Mouse (Mus musculus) left cerebral cortex, adult 18-20 months (tissue): ENCODE measurements around the gene Gm20517. TPM values are rescaled to one million over a fixed set of nuclear protein-coding genes. Genes with fewer than 3 reads are reported as not detected.

Experiments used
- DNase-seq, 2 experiments: peaks; one replicate each; pipeline ENCODE4 v3.0.0; 2021 to 2022; ENCODE audit warnings: low spot score in 2 of 2, mixed read lengths in 1 of 2
- total RNA-seq, 2 experiments: library from RNA; stranded (reverse); gene quantifications; 2 replicates each; pipeline ENCODE4 v1.2.3; 2021

The Gm20517 gene
- total RNA-seq, 2 experiments from 2014 or later = 3.3 to 8.3 TPM

GRCm38 (mm10) chr17:47672311-47673111 is 61.1 kb downstream of the Gm20517 start:
- peak; percentile 35 to 60 for DNase-seq

DNA sequence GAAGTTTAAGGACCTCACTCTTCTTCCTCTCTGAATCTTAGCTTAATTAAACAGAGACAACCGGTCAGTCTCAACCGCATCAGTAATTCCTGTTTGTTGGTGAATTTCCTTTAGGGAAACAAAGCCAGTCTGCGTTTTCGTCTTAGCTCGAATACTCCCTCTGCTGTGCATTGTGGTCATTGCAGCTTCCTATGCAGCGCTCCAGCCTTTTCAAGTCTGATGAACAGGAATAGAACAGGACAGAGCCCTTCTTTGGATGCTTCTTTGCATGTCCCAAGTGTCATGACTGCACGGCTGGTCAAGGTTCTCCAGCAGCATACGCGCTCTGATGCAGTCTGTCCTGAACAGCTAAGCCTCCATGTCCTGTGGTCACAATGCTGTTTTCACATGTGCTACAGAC is 65.2 kb downstream of the Gm20517 start:
- DNase-seq = peak; percentile 76 to 82

- no peak for DNase-seq
These were observed 66.8 kb downstream of the Gm20517 start for GRCm38 (mm10) chr17:47678238-47678637.

- no peak for DNase-seq
These were observed 67.3 kb downstream of the Gm20517 start for GRCm38 (mm10) chr17:47678702-47679101.

DNA sequence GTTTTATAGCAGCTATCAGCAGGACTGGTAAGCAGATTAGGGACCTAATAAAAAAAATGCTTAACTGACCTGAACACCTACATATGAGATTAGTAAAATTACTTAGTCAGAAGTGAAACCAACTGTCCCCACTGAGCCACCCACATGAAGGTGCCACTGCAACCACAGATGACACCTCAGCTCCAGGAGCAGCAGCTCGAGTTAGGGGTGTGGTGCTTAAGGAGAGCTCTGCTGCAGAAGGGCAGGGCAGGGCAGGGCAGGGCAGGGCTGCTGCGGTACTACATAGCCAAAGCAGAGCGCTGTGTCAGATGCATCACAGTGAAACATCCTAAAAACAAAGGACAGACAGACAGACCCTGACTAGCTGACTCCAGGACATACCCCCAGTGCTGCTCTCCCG is 71.4 kb downstream of the Gm20517 start:
- DNase-seq = no peak

- DNase-seq = peak; percentile 98
These were observed 76.3 kb downstream of the Gm20517 start for GRCm38 (mm10) chr17:47687409-47688343.

- DNase-seq = no peak
These were observed 76.9 kb downstream of the Gm20517 start, which contains the start of gene Tomm6 for GRCm38 (mm10) chr17:47688344-47688607. TSS of gene Tomm6 (minus strand) at chr17:47688386.

- peak; percentile 73 to 84 for DNase-seq
These were observed 77.5 kb downstream of the Gm20517 start, which contains the start of gene Frs3 for GRCm38 (mm10) chr17:47688608-47689575. TSS of gene Frs3 (plus strand) at chr17:47689030.

DNA sequence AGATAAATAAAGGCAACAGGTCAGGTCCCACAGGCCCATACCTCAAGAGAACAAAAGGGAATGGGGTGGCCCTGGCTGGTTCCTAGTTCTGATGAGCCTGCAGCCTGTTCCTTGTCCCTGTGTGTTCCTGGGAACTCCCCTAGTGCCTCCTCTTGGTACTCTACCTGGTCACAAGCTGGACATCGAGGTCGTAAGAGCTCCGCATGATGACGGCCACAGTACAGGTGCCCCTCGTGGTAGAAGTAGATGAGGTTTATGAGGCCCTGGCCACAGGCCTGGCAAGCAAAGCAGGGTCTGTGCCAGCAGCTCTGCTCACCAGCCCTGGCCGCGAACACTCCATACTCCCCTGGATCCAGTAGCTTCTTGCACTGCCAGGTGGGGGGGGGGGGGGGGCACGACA is 78.5 kb downstream of the Gm20517 start:
- no peak for DNase-seq

DNA sequence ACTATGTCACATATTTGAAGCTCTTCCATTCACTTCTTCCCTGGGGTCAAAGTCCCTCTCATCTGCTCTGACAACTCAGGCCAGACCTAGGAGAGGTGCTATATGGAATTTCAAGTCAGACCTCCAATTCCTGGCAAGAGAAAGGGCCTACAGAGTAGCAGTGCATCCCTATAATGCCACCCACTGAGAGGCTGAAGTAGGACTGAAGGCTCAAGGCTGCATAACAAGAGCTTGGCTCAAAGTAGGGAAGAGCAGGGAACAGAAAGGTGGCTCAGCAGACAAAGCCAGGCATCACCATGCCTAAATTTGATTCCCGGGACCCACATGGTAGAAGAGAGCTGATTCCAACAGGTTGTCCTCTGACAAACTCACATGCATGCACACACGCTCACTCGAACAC is 80.3 kb downstream of the Gm20517 start:
- DNase-seq = no peak

DNA sequence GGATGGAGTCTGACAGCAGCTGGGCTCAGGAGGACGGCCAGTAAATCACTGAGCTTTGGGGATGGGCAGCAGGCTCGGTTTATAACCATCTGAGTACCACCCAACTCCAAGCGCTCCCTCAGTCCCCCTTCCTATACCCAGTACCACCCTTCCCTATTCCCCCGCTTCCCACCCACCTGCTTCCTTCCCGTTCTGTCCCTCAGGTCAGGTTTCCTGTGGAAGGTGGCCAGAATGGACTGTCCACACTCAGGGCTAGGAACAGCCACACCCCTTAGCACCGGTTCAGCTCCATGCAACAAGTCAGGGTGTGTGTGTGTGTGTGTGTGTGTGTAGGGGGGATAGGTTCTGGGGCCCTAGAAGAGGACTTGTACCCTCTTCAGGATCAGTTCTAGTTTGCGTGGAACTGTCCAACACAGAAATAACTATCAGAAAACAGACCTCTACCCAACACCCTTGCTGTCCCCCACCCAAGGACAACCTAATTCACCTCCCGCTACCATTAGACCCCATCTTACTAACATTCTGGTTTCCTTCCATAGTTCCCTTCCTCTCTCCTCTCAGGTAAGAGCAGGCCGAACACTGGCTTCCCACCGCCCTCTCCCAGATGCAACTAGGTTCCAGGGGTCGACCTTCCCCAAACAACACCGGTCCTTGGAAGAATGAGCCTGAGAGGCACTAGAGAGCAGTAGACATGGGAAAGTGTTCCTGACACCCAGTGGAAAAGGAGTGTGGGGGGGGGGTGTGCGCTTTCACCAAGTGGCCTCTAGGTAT is 82.5 kb downstream of the Gm20517 start:
- no peak for DNase-seq

GRCm38 (mm10) chr17:47694442-47694502 is 82.9 kb downstream of the Gm20517 start, which contains the start of gene Gm21981:
TSS of gene Gm21981 (minus strand) at chr17:47694455.
- DNase-seq = no peak

DNA sequence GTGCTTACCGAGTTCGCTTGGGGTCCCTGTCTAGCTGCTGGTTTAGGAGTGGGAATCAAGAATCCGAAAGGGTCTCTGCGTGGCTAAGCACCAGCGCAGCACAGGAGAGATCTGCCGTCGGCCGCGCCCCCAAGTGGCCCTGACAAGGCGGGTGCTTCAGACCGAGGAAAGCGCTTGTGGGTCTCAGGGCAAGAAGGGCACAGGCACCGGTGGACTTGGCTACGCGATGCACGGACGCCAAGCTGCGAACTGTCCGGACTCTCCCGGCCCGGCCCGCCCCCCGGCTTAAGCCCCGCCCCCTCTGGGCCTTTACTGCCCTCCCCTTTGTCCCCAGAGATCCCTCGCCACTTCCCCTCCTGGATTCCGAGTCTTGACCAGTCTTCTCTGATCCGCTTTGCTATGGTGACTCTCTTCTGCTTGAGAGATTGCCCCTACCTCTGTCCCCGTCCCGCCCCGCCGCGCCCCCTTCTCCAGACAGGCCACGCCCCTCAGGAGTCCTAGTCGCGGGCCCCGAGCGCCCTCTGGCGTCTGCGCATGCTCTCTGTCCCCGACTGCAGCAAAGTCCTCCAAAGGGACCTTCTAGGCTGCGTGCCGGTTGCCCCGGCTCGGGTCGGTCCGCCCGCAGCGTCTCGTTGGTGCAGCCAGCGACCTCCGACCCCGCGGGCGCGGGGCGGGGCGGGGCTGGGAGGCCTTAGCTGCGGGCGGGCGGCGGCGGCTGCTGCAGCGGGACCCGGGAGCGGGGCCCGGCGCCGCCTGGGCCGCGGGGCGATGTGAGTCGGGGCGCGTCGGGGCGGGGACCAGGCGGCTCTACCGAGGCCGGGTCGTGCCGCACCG is 83.3 kb downstream of the Gm20517 start, which contains the start of gene Prickle4:
Prickle4 (minus strand) TSS at position 234 of the 834 bp plus-strand sequence.
- peak; percentile 96 to 98 for DNase-seq

- no peak for DNase-seq
These were observed 83.9 kb downstream of the Gm20517 start for GRCm38 (mm10) chr17:47695337-47695710.

- DNase-seq = no peak
These were observed 86.8 kb downstream of the Gm20517 start for GRCm38 (mm10) chr17:47698156-47698555.

GRCm38 (mm10) chr17:47699055-47699454 is 87.7 kb downstream of the Gm20517 start:
- DNase-seq = no peak

- no peak for DNase-seq
These were observed 90.4 kb downstream of the Gm20517 start for GRCm38 (mm10) chr17:47701793-47702192.

DNA sequence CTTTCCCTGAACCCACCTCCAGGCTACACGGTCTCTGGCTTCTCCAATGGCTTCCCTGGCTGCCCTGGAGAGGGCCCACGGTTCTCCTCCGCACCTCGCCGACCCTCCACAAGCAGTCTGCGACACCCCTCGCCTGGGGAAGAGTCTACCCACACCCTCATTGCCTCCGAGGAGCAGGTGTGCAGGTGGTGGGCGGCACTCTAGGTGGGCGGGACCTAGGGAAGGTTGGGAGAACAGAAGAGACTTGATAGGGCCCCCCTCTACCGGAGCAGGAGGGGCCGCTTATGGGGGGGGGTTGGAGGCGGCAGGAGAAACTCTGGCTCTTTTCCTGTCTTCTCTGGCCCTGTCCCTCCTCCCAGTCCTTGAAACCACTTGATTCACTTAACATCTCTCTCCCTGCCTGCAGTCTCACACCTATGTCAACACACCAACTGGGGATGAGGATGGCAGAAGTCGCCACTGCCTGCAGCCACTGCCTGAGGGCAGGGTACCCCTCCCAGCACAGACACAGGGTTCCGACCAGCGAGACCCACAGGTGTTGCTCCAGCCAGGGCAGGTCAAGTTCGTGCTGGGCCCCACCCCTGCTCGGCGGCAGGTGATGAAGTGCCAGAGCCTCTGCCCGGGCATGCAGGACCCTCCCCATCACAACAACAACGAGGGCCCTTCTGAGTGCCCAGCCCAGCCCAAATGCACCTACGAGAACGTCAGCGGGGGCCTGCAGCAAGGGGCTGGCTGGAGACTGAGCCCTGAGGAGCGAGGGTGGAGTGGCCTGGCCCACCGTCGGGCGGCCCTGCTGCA is 91.4 kb downstream of the Gm20517 start:
- no peak for DNase-seq

DNA sequence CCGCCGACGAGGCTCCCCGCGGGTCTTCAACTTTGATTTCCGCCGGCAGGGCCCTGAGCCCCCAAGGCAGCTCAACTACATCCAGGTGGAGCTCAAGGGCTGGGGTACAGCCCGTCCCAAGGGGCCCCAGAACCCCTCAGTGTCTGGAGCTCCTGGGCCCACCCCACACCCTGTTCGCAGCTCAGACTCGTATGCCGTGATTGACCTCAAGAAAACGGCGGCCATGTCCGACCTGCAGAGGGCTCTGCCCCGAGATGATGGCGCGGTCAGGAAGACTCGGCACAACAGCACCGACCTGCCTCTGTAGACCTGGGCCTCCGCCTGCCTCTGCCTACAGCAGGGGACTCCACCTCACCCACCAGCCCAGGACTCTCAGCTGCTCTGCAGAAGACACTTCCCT is 92.2 kb downstream of the Gm20517 start:
- no peak for DNase-seq
